Mouse (Mus musculus) brain, embryonic 18.5 days (tissue): ENCODE results near the gene Bcl2.
"Not testable (repeated sequence)": the region's sequence is repeated elsewhere in the genome, so short reads cannot be mapped to it uniquely, and the experiment has no call there.

ENCODE experiments used
- DNase-seq: peaks from one replicate; pipeline ENCODE4 v3.0.0-alpha.2; 2012; ENCODE audit warnings: low read depth, low spot score

The Bcl2 gene

DNA sequence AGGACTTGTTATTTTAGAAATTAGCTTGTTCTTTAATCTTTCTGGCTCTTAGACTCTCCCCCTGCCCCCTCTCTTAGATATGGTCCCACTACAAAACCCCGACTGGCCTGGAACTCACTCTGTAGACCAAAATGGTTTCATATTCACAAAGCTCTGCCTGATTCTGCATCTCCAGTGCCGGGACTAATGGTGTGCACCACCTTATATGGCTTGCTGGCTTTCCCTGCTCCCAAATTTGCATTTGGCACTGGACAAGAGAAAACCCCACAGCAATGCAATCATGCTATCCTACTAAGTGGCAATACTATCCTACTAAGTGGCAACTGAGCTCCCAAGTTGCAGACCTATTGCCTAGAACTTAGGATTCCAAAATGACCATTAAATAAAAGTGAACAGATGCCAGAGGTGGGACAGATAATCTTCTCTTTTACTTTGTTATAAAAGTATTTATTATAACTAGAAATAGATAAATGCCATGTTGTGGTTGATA lies 154.9 kb downstream of the Bcl2 start:
- DNase-seq, result no peak

DNA sequence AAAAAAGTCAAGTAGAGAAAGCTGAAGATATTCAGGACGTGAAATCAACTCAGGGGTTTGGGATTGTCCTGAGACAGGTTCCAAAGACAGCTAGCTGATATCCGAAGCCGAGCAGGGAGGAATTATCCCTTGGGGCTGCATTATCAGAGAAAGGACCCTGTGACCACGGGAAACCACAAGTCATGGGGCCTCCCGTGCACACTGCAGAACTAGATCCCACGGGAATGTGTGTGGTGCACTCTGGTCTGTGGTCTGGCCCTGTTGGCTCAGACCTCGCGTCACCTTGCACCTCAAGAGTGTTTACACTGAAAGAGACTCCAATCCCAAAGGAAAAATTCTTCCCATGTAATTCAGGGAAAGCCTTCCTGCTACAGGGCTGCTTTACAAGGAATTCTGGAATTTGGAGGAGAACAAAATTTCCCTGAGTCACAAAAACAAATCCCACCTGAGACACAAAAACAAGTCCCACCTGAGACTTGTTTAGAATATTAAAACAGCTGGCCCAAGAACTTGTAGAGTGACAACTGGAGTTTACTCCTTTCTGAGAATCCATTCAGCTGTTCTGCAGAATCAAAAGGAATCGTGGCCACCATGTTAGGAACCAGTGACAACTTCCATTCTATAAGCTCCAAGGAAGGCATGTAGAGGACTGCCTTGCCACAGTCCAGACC lies 158.4 kb downstream of the Bcl2 start:
- DNase-seq, result no peak

GRCm38 (mm10) chr1:106553846-106554802 lies 159.9 kb downstream of the Bcl2 start:
- DNase-seq, result no peak

DNA sequence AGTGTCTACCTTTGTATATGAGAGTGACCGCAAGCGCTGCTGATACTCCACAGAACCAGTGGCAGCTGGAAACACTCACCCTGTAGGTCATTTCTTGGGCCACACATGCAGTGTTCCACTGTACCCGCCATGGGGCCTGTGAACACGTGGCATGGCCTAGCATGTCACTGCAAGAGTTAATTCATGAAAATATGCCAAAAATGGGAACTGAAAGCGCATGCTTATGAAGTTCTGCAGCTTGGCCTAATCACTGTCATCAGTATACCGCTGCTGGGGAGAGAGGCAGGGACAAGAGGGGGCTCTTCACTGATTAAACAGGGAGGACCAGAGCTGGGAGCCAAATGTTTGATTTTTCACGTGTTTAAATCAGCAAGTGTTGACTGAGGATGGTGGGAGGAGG lies 161.2 kb downstream of the Bcl2 start:
- no peak for DNase-seq

GRCm38 (mm10) chr1:106550580-106550979 lies 163.5 kb downstream of the Bcl2 start:
- DNase-seq, result no peak

- DNase-seq, result no peak
These were observed 165.0 kb downstream of the Bcl2 start for GRCm38 (mm10) chr1:106549025-106549424.

DNA sequence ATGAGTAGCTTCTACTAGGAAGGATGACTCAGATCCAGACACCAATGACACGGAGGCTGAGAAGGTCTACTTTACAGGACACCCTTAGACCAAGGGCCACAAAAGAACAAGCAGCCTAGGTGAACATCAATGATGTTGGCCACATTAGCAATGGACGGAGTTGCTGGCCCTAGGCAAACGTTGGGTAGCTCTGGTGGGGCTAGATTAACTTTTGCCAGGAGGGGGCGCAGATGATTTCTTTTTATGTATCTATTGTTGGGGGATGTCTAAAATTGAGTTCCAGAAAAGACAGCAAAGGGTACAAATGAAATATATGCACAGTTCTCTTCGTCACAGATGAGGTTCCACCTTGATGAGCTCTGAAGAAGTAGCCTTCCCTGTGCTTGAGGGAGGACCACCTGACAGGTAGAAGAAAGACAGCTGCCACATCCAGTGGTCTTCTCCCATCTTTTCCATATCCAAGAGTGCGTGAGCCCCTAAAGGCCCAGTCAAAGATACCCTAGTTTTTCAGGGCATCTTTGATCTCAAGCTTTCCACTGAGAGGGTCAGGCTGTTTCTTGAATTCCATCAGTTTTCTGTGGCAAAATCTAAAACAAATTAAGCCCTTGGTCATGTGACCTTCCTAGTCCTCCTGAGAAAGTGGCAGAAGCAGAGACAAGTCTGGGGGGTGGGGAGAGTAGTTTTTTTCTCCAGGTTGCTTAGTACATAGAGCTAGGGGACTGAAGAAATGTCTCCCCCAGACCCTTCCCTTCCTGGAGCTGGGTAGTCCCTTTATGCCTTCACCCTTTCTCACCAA lies 169.1 kb downstream of the Bcl2 start:
- DNase-seq, result no peak

- no peak for DNase-seq
These were observed 171.3 kb downstream of the Bcl2 start for GRCm38 (mm10) chr1:106542731-106543130.

- DNase-seq, result no peak
These were observed 172.2 kb downstream of the Bcl2 start for GRCm38 (mm10) chr1:106541851-106542250.

DNA sequence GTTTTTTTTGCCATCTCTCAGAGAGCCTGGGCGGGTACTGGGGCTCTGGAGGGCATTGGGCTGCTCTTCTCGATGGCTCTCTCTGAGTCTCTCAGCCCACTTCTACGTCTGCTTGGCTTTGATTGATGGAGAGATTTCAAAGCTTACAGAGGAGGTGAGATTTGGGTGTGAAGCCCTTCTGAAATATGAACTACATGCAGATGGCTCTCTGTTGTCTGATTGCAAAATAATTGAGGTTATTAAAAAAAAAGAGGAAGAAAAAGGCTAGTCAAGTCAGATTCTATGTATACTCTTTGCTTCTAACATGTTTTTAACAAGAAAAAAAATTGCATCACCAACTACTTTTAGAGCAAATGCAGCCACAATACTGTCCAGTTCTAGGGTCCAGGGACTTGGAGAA lies 173.9 kb downstream of the Bcl2 start:
- DNase-seq, result no peak

DNA sequence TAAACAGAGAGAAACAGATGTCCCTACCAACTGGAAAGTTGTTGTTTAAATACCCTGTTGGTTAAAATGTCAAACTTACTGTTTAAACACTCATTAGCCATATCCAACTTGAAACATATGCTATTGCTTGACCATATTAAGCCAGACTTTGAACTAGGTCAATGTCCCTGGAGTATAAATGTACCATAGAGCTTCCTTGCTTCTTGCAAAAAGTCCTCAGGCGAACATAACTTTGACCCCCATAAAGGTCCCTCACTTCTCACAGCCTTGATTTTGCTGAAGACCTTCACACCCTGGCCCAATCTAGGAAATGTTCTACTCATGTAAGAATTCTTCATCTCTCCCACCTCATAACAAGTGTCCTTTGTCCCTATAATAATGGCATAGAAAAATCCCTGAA lies 175.0 kb downstream of the Bcl2 start:
- DNase-seq, result no peak

DNA sequence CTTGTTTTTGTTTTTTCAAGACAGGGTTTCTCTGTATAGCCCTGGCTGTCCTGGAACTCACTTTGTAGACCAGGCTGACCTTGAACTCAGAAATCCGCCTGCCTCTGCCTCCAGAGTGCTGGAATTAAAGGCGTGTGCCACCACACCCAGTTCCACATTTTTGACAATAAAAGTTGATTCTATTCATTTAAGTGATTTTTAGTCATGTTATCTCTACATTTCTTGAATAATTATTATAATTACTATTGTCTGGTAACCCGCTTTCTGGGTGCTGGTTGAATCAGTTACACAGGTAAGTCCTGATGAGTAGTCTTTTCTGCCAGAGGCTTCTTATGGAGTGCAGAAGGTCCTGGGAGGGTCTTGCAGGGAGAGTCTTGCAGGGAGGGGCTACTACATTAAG lies 179.2 kb downstream of the Bcl2 start:
- not testable (repeated sequence) for DNase-seq

DNA sequence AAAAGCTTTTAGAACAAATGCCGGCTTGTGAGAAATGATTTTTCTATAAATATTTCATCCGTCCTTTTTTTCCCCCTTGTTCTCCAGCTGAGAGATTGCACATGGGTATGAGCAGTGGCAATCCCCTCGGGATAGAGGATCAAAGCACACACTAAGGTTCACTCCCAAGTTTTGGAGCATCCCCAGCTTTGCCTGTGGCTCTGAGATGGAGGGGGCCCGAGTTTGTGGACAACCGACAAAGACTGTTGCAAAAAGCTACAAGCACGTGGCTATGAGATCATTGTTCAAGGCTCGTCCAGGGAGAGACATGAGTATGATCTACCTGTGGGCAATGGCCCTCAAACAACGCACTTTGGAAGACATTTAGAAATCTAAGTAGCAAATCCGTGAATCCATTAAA lies 184.5 kb downstream of the Bcl2 start:
- DNase-seq, result no peak

GRCm38 (mm10) chr1:106527537-106527936 lies 186.5 kb downstream of the Bcl2 start:
- DNase-seq, result no peak

DNA sequence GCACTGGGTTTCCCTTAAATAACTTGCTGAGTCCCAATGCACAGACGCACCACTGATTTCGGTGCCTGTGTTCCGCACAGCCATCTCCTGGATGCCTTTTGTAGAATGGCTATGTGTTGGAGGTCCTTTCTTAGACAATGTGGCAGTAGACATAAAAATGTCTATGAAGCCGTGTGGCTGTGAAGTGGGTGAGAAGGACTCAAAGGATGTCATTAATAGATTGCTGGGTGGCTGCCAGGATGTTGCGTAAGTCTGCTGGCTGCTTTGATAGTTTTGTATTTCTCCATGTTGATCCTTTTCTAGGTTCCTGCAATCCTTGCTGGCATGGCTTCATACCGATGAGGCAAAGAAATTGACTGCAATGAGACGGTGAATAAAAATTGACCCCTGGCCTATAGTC lies 187.3 kb downstream of the Bcl2 start:
- no peak for DNase-seq

- no peak for DNase-seq
These were observed 188.0 kb downstream of the Bcl2 start for GRCm38 (mm10) chr1:106526112-106526511.

GRCm38 (mm10) chr1:106523741-106524140 lies 190.3 kb downstream of the Bcl2 start:
- DNase-seq, result no peak

GRCm38 (mm10) chr1:106523009-106523408 lies 191.1 kb downstream of the Bcl2 start:
- DNase-seq, result no peak

- no peak for DNase-seq
These were observed 196.4 kb downstream of the Bcl2 start for GRCm38 (mm10) chr1:106517591-106518177.

DNA sequence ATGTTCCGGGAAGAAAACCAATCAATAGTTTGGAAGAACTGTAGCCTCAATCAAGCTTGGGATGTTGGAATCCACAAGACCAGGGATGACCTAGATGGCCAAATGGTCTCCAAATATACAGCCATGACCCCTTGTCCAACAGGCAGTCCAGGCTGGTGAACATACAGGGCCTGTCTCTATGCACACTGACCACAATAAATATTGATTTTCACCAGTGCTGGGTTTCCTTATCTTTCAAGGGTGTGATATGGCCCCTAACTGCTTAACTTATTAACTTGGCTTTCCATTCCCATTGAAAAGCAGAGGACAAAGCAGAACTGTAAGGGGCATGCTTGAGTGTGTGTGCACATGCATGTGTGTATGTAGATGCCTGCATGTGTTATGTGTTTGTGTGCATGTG lies 197.0 kb downstream of the Bcl2 start:
- DNase-seq, result no peak

- DNase-seq, result no peak
These were observed 198.5 kb downstream of the Bcl2 start for GRCm38 (mm10) chr1:106515611-106516010.
